Mouse (Mus musculus): ENCODE measurements around the gene Apln. TPM values are rescaled to one million over a fixed set of nuclear protein-coding genes. Genes with fewer than 3 reads are reported as not detected.

Apln gene
- polyA plus RNA-seq (2015; fragmentation: Nextera tagmentation; extraction: Ambion mirVana), result 11.6 and 12.1 TPM in 2 replicates

DNA sequence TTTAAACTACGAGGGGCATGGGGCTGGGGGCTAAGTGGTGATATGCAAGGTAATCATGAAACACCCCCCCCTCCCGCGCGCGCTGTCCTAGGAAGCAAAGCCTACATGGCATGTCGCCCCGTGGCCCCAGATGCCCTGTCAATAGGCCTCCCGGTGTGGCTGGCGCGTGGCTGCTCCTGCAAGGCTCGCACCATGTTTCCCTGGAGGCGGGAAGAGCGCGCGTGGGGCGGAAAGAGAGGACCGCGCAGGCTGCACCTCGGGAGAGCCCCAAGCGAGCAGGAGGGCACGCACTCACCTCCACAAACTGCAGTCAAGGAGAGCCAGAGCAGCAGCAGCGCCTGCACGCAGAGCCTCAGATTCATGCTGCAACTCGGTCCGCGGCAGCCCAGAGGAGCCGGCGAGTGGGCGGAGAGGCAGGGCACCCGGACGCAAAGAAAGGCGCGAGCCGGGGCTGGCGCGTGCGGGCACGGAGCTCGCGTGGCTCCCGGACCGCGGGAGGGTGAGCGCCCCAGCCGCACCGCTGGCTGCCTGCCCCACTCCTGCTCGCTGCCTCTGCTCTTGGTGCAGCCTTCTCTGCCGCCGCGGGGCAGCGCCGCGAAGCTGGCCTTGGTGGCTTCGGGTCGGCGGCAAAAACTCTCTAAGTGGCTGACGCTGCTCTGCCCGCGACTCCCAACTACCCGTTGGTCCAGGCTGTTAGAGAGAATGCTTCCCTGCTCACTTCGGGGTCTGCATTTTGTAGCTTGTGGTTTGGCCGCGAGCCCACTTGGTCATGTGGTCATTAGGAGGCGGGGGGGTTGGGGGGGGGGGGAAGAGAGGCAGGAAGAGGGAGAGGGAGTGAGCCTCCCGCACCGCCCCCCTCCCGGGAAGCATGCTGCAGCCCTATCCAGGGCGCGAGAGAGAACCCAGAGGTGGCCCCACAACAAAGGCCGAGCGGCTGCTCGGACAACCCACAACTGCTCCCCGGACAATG lies at the start of gene Apln:
Apln (minus strand) TSS at position 710 of the 970 bp plus-strand sequence.
- Histone ChIP-seq H3K9me3 (no peaks in the 10 kb centered on the region), H3K4me2 (peak within 1 kb of the TSS; percentile 67), H3K4me3 (peak within 1 kb of the TSS; percentile 49), H3K36me3 (no peaks in the 10 kb centered on the region), H3K9ac (peak within 1 kb of the TSS; percentile 36), H3K27ac (peak within 1 kb of the TSS; percentile 79), H3K27me3 (0 out of 2 replicates have a peak, but pooled peaks cover 3% of the 10 kb centered on the region), H3K4me1 (peaks cover 4% of the 10 kb centered on the region)
- WGBS, result 21% methylated on average over 71 of the region's 73 CpGs
- peak; percentile 65; the same call in 1 of the 2 replicates for ATAC-seq (ENCODE audit: insufficient number of reproducible peaks, low FRiP score, low TSS enrichment, low read depth)

DNA sequence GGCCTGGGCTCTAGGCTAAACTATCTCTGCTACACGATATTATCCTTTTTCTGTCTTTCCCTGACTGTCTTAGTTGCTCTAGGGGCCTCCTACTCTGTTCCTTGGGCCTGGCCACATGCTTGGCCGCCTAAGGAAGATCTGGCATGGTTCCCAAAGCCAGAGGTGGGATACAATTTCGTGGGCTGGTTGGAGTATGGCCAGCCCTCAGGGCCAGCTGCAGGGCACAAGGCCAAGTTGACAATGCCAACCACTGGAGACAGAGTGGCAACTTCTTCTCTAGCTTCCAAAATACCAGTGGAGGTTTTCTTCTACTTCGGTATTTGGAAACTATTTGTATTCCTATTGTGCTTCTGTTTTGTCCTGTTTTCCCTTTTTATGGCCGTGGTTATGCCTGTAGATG lies 47.7 kb upstream of the Apln start:
- 44% methylated on average over 5 of the region's 5 CpGs for WGBS

DNA sequence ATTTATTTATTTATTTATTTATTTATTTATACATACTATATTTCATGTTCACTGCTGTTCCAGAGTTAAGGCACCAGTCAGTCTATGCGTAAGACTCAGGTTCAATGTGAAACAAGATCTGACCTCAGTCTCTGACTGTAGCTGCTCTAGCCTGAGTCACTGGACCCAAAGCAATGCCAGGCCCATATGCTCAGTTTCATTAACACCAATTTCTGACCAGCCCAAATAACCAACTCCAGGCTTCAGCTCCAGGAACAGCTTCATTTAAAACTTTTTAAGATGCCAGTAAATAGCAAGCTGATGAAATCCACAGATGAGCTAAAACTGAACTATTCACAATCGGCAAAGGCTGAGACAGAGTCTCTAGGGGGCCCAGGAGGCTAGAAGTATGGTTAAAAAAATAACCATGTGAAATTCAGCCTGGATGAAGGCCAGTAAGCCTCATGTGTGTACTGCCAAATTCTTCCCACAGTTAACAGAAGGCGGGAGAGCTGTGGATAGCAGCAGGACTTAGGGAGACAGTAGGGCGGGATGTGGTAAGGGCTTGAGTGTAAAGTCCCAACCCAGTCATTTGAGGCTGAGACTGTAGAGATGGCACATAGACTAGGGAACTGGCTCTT lies 42.3 kb upstream of the Apln start:
- Histone ChIP-seq H3K4me3 (no peak overlapping the region), H3K27ac (no peak overlapping the region), H3K36me3 (no peaks in the 10 kb centered on the region), H3K27me3 (no peaks in the 10 kb centered on the region), H3K9me3 (no peaks in the 10 kb centered on the region), H3K9ac (no peak overlapping the region), H3K4me2 (no peak overlapping the region), H3K4me1 (0 out of 2 replicates have a peak, but pooled peaks cover 3% of the 10 kb centered on the region)
- 54% methylated on average over 4 of the region's 4 CpGs for WGBS
- ATAC-seq (ENCODE audit: insufficient number of reproducible peaks, low FRiP score, low TSS enrichment, low read depth), result no peak

More for the DNA sequence above, 47.7 kb upstream of the Apln start:
- Histone ChIP-seq H3K9me3 (no peaks in the 10 kb centered on the region), H3K27me3 (no peaks in the 10 kb centered on the region), H3K4me1 (no peaks in the 10 kb centered on the region), H3K36me3 (no peaks in the 10 kb centered on the region), H3K4me2 (no peak overlapping the region), H3K27ac (no peak overlapping the region), H3K4me3 (no peak overlapping the region), H3K9ac (no peak overlapping the region)
- no peak for ATAC-seq (ENCODE audit: insufficient number of reproducible peaks, low FRiP score, low TSS enrichment, low read depth)

DNA sequence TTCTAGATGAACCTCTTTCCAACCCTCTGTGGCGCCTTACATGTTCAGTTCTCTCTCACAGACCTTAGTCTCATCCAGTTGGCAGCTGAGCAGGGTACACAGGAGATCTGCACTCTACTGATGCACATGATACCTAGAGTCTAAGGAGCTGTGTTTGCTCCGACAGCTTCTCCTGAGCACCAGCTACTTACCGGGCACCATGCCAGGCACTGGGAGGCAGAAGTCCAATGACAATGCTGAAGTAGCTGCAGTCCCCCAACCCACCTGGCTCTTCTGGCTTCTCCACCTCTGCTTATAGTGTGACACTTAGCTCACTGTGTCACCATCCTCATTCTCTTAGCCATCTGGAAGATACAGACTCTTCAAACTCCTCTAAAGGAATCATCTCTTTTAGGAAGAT lies 40.0 kb upstream of the Apln start:
- no peaks in the 10 kb centered on the region for H3K9me3 ChIP-seq
- H3K4me2 ChIP-seq, result no peak overlapping the region
- H3K4me1 ChIP-seq, result 0 out of 2 replicates have a peak, but pooled peaks cover 3% of the 10 kb centered on the region
- no peak overlapping the region for H3K4me3 ChIP-seq
- no peaks in the 10 kb centered on the region for H3K36me3 ChIP-seq
- no peaks in the 10 kb centered on the region for H3K27me3 ChIP-seq
- no peak for ATAC-seq (ENCODE audit: insufficient number of reproducible peaks, low FRiP score, low TSS enrichment, low read depth)
- no peak overlapping the region for H3K9ac ChIP-seq
- H3K27ac ChIP-seq, result no peak overlapping the region
- WGBS, result 79% methylated on average over 3 of the region's 3 CpGs

DNA sequence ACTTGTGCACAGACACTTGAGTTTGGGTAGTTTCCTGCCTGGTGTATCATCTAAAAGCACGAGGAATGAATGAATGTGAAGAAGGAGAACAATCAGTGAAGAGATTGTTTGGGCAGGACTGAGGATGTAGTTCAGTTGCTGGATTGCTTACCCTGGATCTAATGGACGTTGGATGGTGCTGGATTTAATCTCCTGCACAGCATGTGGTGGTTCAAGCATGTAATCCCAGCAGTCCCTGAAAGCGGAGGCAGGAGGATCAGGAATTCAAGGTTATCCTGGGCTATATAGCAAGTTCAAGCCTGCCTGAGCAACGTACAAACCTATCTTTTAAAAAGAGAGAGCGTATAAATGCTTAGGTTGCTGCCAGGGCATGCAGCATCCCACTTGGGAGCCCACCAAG lies 37.7 kb upstream of the Apln start:
- H3K9me3 ChIP-seq, result no peaks in the 10 kb centered on the region
- no peak overlapping the region for H3K4me3 ChIP-seq
- 0 out of 2 replicates have a peak, but pooled peaks cover 3% of the 10 kb centered on the region for H3K4me1 ChIP-seq
- H3K36me3 ChIP-seq, result no peaks in the 10 kb centered on the region
- WGBS, result 23% methylated on average over 5 of the region's 5 CpGs
- no peaks in the 10 kb centered on the region for H3K27me3 ChIP-seq
- H3K9ac ChIP-seq, result no peak overlapping the region
- H3K4me2 ChIP-seq, result no peak overlapping the region
- no peak overlapping the region for H3K27ac ChIP-seq
- no peak for ATAC-seq (ENCODE audit: insufficient number of reproducible peaks, low FRiP score, low TSS enrichment, low read depth)

DNA sequence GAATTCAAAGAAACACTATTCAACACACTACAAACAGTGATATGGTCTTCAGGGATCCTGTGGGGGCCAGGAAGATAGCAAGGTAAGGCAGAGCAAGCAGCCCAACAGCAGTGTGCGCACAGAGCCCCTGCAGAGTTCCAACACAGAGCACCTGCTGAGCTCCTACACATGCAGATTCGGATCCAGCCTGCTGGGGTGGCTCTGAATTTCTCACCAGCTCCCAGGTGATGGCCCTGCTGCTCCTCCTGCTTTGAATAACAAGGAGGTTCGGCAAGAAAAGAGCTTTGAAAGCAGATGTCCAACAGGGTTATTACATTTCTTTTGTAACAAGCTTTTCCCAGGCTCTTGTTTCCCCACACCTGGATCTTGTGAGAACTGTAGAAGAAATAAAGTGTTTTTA lies 37.3 kb upstream of the Apln start:
- no peak overlapping the region for H3K4me2 ChIP-seq
- no peak overlapping the region for H3K27ac ChIP-seq
- no peaks in the 10 kb centered on the region for H3K9me3 ChIP-seq
- no peak overlapping the region for H3K4me3 ChIP-seq
- 23% methylated on average over 3 of the region's 3 CpGs for WGBS
- H3K36me3 ChIP-seq, result no peaks in the 10 kb centered on the region
- H3K27me3 ChIP-seq, result no peaks in the 10 kb centered on the region
- no peak overlapping the region for H3K9ac ChIP-seq
- ATAC-seq (ENCODE audit: insufficient number of reproducible peaks, low FRiP score, low TSS enrichment, low read depth), result no peak
- H3K4me1 ChIP-seq, result no peaks in the 10 kb centered on the region

DNA sequence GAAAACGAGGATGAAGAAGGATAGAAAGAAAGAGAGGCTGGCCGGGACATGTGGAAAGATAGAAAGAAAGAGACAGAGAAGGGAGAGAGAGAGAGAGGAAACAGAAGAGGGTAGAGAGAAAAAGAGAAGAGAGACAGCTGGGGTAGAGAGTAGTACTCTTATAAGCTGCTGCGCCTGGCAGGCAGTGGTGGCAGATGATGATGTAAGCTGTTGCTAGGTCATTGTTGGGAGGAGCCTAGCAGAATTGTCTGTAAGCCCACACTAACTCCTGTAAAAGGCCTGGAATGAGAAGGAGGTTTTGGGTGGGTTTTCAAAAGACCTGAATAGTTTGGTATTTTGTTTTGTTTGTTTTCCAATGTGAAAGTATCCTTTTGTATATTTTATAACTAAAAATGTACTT lies 32.2 kb upstream of the Apln start:
- ATAC-seq (ENCODE audit: insufficient number of reproducible peaks, low FRiP score, low TSS enrichment, low read depth), result no peak
- H3K4me3 ChIP-seq, result no peak overlapping the region
- WGBS, result 80% methylated on average over 3 of the region's 3 CpGs

DNA sequence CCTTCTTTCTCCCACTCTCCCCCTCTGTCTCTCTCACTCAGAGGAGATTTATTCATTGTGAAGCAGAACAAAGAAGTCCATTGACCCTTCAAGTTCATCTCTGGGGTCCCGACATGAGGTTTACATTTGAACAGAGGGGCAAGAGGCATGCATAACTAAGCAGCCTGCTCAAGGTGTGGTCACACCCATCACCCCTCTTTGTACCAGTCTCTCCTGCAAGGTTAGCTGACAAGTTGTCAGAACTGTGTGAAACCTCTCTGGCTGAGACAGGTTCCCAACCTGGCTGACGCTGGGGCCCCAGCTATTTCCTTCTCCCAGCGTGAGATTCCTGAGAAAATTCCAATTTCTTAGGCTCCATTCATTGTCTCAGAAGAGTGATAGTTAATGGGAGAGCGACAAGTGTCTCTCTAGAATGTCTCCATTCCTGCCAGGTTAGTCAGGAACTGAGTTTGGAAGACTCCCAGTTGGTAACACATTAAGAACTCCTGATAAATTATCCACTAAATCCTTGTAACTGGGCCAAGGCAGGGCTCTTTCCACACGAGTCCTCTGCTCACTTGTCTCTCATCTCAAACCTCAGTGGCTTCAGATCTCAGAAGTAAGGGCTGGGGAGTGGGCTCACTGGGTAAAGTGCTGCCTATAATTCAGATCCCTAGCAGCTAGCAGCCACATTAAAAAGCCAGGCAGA lies 29.7 kb upstream of the Apln start:
- Histone ChIP-seq H3K4me3 (no peak overlapping the region), H3K9me3 (no peaks in the 10 kb centered on the region), H3K4me1 (no peaks in the 10 kb centered on the region), H3K27ac (no peak overlapping the region), H3K4me2 (no peak overlapping the region), H3K27me3 (no peaks in the 10 kb centered on the region), H3K36me3 (no peaks in the 10 kb centered on the region), H3K9ac (no peak overlapping the region)
- WGBS, result 36% methylated on average over 5 of the region's 5 CpGs
- ATAC-seq (ENCODE audit: insufficient number of reproducible peaks, low FRiP score, low TSS enrichment, low read depth), result no peak

More for the DNA sequence above, 32.2 kb upstream of the Apln start:
- no peak overlapping the region for H3K9ac ChIP-seq
- no peak overlapping the region for H3K27ac ChIP-seq
- no peaks in the 10 kb centered on the region for H3K9me3 ChIP-seq
- no peaks in the 10 kb centered on the region for H3K36me3 ChIP-seq
- no peaks in the 10 kb centered on the region for H3K27me3 ChIP-seq
- no peaks in the 10 kb centered on the region for H3K4me1 ChIP-seq
- H3K4me2 ChIP-seq, result no peak overlapping the region

DNA sequence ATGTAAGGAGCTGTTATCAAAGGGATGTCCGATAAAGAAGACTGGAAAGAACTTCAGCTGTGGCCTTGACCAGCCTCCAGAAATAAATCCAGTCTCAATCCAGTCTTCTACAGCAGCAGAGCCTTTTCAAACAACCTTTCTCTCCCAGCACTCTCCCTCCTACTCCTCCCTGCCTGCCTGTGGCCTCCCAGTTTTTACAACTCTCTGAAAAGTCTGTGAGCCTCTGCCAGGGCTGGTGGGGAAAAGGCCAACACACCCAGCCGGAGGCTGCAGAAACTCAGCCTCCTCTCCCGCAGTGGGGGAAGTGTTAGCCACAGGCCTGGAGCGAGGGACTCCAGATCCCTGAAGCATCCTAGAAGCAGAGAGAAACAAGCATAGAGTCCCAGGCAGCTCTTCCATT lies 27.8 kb upstream of the Apln start:
- no peak overlapping the region for H3K9ac ChIP-seq
- no peaks in the 10 kb centered on the region for H3K27me3 ChIP-seq
- 42% methylated on average over 4 of the region's 4 CpGs for WGBS
- no peak overlapping the region for H3K4me2 ChIP-seq
- 0 out of 2 replicates have a peak, but pooled peaks have one; percentile 55 for ATAC-seq (ENCODE audit: insufficient number of reproducible peaks, low FRiP score, low TSS enrichment, low read depth)
- no peak overlapping the region for H3K4me3 ChIP-seq
- H3K9me3 ChIP-seq, result no peaks in the 10 kb centered on the region
- no peaks in the 10 kb centered on the region for H3K36me3 ChIP-seq
- H3K4me1 ChIP-seq, result no peaks in the 10 kb centered on the region
- H3K27ac ChIP-seq, result no peak overlapping the region

DNA sequence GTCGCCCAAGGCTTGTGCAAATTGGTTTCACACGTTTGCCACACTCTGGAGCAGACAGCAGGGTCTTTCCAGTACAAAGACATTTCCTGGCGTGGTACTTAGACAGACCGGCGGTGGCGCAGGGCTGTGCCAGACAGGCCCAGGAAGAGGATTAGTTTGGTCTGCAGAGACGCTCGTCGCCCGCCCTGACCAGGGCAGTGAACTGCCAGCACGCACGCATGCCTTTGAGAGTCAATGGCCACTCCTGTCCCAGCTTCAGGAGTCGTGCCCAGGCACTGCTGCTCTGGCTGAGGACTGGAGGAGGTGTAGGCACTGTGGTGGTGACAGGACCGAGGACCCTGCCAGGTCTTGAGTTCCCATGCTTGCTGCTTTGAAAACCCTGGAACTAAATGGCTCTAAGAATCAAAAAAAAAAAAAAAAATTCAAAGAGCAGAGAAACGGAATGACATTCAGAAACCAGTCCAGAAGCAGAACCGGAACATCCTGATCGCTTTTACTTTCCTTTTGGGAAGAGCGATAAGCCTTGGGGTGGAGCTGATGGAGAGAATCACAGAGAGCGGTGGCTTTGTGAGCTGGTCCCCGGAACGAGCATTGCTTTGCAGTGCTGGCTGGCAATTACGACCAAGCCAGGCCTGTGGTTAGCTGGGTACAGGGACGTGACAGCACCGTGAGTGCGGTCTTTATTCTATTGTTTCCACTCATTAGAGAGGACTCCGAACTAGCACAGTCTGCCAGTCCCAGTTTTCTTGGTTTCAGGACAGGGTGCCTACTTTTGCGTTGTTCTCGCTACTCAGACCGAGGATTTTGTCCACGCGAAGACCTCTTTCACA lies 19.7 kb upstream of the Apln start:
- H3K9ac ChIP-seq, result no peak overlapping the region

DNA sequence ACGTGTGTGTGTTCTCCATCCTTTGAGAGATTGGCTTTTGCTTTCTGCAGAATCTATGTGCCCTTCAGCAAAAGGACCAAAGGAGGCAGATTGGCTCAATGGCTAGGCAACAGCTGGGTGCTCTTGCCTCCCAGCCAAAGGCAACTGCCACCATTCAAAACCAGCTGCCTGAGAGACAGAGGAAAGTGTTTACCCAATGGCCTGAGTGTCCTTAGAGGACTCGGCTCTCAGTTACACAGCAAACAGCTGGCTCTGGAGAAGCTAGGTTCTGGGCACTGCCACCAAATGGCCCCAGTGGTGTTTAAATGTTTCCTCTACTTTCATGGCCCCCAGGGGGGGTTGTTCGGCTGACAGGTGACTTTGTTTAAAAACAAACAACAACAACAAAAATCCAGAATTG lies 19.1 kb upstream of the Apln start:
- Histone ChIP-seq H3K4me2 (no peak overlapping the region; the same call in 1 of the 2 replicates), H3K27me3 (no peaks in the 10 kb centered on the region), H3K9ac (no peak overlapping the region), H3K4me3 (no peak overlapping the region), H3K9me3 (no peaks in the 10 kb centered on the region), H3K36me3 (no peaks in the 10 kb centered on the region), H3K27ac (no peak overlapping the region), H3K4me1 (0 out of 2 replicates have a peak, but pooled peaks cover 9% of the 10 kb centered on the region)
- 47% methylated on average over 3 of the region's 3 CpGs for WGBS
- no peak for ATAC-seq (ENCODE audit: insufficient number of reproducible peaks, low FRiP score, low TSS enrichment, low read depth)

More for the DNA sequence above, 19.7 kb upstream of the Apln start:
- WGBS, result 34% methylated on average over 31 of the region's 31 CpGs
- Histone ChIP-seq H3K4me3 (peak overlapping the region; percentile 30), H3K4me1 (0 out of 2 replicates have a peak, but pooled peaks cover 9% of the 10 kb centered on the region), H3K27ac (no peak overlapping the region), H3K4me2 (peak overlapping the region; percentile 50), H3K36me3 (no peaks in the 10 kb centered on the region), H3K9me3 (no peaks in the 10 kb centered on the region), H3K27me3 (no peaks in the 10 kb centered on the region)
- ATAC-seq (ENCODE audit: insufficient number of reproducible peaks, low FRiP score, low TSS enrichment, low read depth), result peak; percentile 71; the same call in 1 of the 2 replicates

Data from limb, embryonic 15.5 days (tissue).